Mouse (Mus musculus) lung, postnatal 0 days (tissue): ENCODE results near the gene BC049352.

ENCODE experiments used
- CTCF ChIP-seq: IDR thresholded peaks from 2 replicates; pipeline ENCODE4 v1.5.1; 2016; ENCODE audit warnings: antibody characterized with exemption, mild to moderate bottlenecking
- EP300 ChIP-seq: IDR thresholded peaks from 2 replicates; pipeline ENCODE4 v1.6.1; 2016; ENCODE audit warnings: antibody characterized with exemption, mild to moderate bottlenecking, control low read depth

- TF ChIP-seq CTCF (no peak), EP300 (no peak)
Observed at GRCm38 (mm10) chr9:45245432-45245831, 63.6 kb downstream of the BC049352 start.
